Mouse (Mus musculus) adrenal gland, postnatal 0 days (tissue): ENCODE data around the gene Pdx1. TPM values are rescaled to one million over a fixed set of nuclear protein-coding genes. Genes with fewer than 3 reads are reported as not detected.

Experiments used
- microRNA-seq: library from miRNA; unstranded; fragments of <30 nt; microRNA quantifications from one replicate; pipeline ENCODE4, GENCODE M21; 2016; ENCODE audit warnings: borderline replicate concordance; ENCODE audit not compliant: insufficient number of aligned reads
- polyA plus RNA-seq: library from polyadenylated mRNA; unstranded; fragments of >200 nt; fragmentation: Nextera tagmentation; extraction: Ambion mirVana; gene quantifications from 2 replicates; pipeline ENCODE4 v1.2.1, GENCODE M21; 2015

Gene Pdx1
- not detected in 2 replicates for polyA plus RNA-seq

DNA sequence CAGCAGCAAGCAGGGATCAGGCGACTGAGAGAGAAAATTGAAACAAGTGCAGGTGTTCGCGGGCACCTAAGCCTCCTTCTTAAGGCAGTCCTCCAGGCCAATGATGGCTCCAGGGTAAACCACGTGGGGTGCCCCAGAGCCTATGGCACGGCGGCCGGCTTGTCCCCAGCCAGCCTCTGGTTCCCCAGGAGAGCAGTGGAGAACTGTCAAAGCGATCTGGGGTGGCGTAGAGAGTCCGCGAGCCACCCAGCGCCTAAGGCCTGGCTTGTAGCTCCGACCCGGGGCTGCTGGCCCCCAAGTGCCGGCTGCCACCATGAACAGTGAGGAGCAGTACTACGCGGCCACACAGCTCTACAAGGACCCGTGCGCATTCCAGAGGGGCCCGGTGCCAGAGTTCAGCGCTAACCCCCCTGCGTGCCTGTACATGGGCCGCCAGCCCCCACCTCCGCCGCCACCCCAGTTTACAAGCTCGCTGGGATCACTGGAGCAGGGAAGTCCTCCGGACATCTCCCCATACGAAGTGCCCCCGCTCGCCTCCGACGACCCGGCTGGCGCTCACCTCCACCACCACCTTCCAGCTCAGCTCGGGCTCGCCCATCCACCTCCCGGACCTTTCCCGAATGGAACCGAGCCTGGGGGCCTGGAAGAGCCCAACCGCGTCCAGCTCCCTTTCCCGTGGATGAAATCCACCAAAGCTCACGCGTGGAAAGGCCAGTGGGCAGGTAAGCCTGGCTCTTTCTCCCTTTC lies at the start of gene Pdx1:
TSS of gene Pdx1 (plus strand) at position 34 of the 747 bp plus-strand sequence.

DNA sequence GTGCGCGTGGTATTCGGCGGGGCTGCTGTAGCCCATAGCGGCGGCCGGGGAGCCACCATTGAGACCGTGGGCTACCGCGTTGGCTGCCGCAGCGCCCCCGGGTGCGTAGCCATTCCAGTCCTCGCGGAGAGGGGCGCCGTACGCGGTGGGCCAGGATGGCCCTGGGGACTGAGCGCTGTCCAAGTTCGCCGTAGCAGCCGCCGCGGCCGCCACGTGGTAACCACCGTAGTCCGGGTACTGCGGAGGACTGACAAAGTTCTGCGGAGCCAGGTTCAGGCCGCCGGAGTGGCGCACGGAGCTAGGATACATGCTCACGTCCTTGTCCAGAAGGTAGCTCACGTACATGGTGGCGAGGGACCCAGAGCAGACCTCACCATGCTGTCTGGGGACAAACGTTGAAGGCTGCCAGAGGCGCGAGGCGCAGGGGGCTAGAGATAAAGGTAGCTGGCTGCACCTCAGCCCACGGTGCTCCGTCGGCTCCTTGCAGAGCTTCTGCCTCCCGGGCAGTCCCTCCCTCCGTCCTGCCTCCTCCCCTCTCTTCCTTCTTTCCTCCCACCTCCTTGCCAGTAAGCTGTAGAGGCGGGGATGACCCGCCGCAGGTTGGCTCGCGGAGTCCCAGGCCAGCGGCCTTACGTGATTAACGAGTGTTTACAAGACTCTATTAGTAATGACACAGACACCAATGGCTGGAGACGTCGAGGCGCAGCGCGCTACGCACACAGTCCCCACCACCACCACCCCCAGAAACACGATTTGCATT lies 37.1 kb downstream of the Pdx1 start, which contains the start of gene Cdx2:
TSS of gene Cdx2 (minus strand) at position 633 of the 760 bp plus-strand sequence.

DNA sequence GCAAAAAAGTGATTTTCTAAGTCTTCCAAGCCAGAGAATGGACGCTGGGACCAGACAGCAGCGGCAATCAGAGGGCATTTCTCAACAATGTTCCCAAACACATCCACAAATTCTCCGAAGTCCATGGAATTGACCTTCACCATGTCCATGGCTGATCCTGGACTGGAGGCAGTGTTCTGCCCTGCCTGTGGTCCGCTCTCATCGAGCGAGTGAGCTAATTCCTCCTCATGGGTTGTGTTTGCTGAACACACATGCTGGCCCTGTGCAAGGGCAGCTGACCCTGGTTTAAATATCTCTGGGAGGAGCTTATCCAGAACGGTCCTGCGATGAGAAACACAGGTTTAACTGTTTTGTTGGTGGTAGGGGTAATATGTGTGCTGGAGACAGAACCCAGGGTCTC lies 52.4 kb downstream of the Pdx1 start, which contains the start of gene Urad:
TSS of gene Urad (minus strand) at position 258 of the 400 bp plus-strand sequence.

Small RNA genes lying within 50 kb of the gene (microRNA-seq; reads per million reads assigned to microRNA genes)
- gene Mir7k = not detected

Other genes with a start within 250 kb of the Pdx1 start
- gene Lnx2, start 193.4 kb upstream of the Pdx1 start, polyA plus RNA-seq = 5.2 and 6.9 TPM in 2 replicates
- gene Polr1d, start 192.9 kb upstream of the Pdx1 start, polyA plus RNA-seq = 145 and 151 TPM in 2 replicates
- gene Gsx1, start 81.3 kb upstream of the Pdx1 start, polyA plus RNA-seq = not detected in 2 replicates
- gene Cdx2, start 37.3 kb downstream of the Pdx1 start, polyA plus RNA-seq = 0.22 TPM in 1 of 2 replicates, not detected in the other
- gene Urad, start 52.5 kb downstream of the Pdx1 start, polyA plus RNA-seq = 0.57 and 1.3 TPM in 2 replicates
- 0.05 and 0.17 TPM in 2 replicates for gene Flt3, start 130.5 kb downstream of the Pdx1 start, polyA plus RNA-seq
- 44.6 and 57.1 TPM in 2 replicates for gene Pan3, start 160.2 kb downstream of the Pdx1 start, polyA plus RNA-seq